Mouse (Mus musculus): ENCODE results near the gene Pik3cg. TPM values are rescaled to one million over a fixed set of nuclear protein-coding genes. Genes with fewer than 3 reads are reported as not detected.

Pik3cg gene
- polyA plus RNA-seq, 1 experiment from 2014 or later = 1.6 TPM

- Histone ChIP-seq H3K4me2 (ENCODE audit: low read length) (no peak overlapping the region), H3K36me3 (ENCODE audit: insufficient read depth, low read length) (no peaks in the 10 kb centered on the region)
- WGBS = 87% methylated on average over 4 of the region's 4 CpGs
Observed at GRCm38 (mm10) chr12:32198025-32198424, 10.4 kb downstream of the Pik3cg start.

GRCm38 (mm10) chr12:32195000-32195399, 13.5 kb downstream of the Pik3cg start:
- H3K9ac ChIP-seq (ENCODE audit: low read depth, low read length) = no peak overlapping the region
- WGBS = 89% methylated on average over 4 of the region's 4 CpGs
- H3K4me1 ChIP-seq (replicated peaks; ENCODE audit: insufficient read depth, low read length) = no peaks in the 10 kb centered on the region
- no peak for TF ChIP-seq CTCF (IDR thresholded peaks at IDR 0.05; ENCODE audit: low read depth)
- no peak overlapping the region for H3K27ac ChIP-seq
- no peak overlapping the region for H3K4me2 ChIP-seq (ENCODE audit: low read length)
- DNase-seq (ENCODE audit: low spot score) = no peak
- no peak for ATAC-seq (replicated peaks; ENCODE audit: low FRiP score, low read depth)
- H3K9me3 ChIP-seq (replicated peaks; ENCODE audit: low read length) = no peaks in the 10 kb centered on the region
- H3K4me3 ChIP-seq (replicated peaks; ENCODE audit: low read depth, low read length) = no peak overlapping the region
- no peaks in the 10 kb centered on the region for H3K36me3 ChIP-seq (ENCODE audit: insufficient read depth, low read length)
- no peaks in the 10 kb centered on the region for H3K27me3 ChIP-seq (ENCODE audit: insufficient read depth, low read length)

More at GRCm38 (mm10) chr12:32198025-32198424, 10.4 kb downstream of the Pik3cg start:
- Histone ChIP-seq H3K4me3 (replicated peaks; ENCODE audit: low read depth, low read length) (no peak overlapping the region), H3K27ac (no peak overlapping the region), H3K9me3 (replicated peaks; ENCODE audit: low read length) (no peaks in the 10 kb centered on the region), H3K4me1 (replicated peaks; ENCODE audit: insufficient read depth, low read length) (no peaks in the 10 kb centered on the region), H3K9ac (ENCODE audit: low read depth, low read length) (no peak overlapping the region), H3K27me3 (ENCODE audit: insufficient read depth, low read length) (no peaks in the 10 kb centered on the region)
- ATAC-seq (replicated peaks; ENCODE audit: low FRiP score, low read depth) (no peak), DNase-seq (ENCODE audit: low spot score) (no peak)
- no peak for TF ChIP-seq CTCF (IDR thresholded peaks at IDR 0.05; ENCODE audit: low read depth)

GRCm38 (mm10) chr12:32194358-32194757, 14.1 kb downstream of the Pik3cg start:
- WGBS = 81% methylated on average over 1 of the region's 1 CpGs
- H3K9ac ChIP-seq (ENCODE audit: low read depth, low read length) = no peak overlapping the region
- no peak overlapping the region for H3K27ac ChIP-seq
- H3K9me3 ChIP-seq (replicated peaks; ENCODE audit: low read length) = no peaks in the 10 kb centered on the region
- no peak for ATAC-seq (replicated peaks; ENCODE audit: low FRiP score, low read depth)
- H3K4me3 ChIP-seq (replicated peaks; ENCODE audit: low read depth, low read length) = no peak overlapping the region
- no peaks in the 10 kb centered on the region for H3K36me3 ChIP-seq (ENCODE audit: insufficient read depth, low read length)
- no peaks in the 10 kb centered on the region for H3K4me1 ChIP-seq (replicated peaks; ENCODE audit: insufficient read depth, low read length)
- no peak overlapping the region for H3K4me2 ChIP-seq (ENCODE audit: low read length)
- TF ChIP-seq CTCF (IDR thresholded peaks at IDR 0.05; ENCODE audit: low read depth) = no peak
- no peaks in the 10 kb centered on the region for H3K27me3 ChIP-seq (ENCODE audit: insufficient read depth, low read length)
- DNase-seq (ENCODE audit: low spot score) = no peak

- ATAC-seq (replicated peaks; ENCODE audit: low FRiP score, low read depth) = no peak
- no peak for TF ChIP-seq CTCF (IDR thresholded peaks at IDR 0.05; ENCODE audit: low read depth)
- no peak for DNase-seq (ENCODE audit: low spot score)
- no peak overlapping the region for H3K9ac ChIP-seq (ENCODE audit: low read depth, low read length)
- no peaks in the 10 kb centered on the region for H3K9me3 ChIP-seq (replicated peaks; ENCODE audit: low read length)
- H3K27me3 ChIP-seq (ENCODE audit: insufficient read depth, low read length) = no peaks in the 10 kb centered on the region
- H3K4me3 ChIP-seq (replicated peaks; ENCODE audit: low read depth, low read length) = no peak overlapping the region
- H3K27ac ChIP-seq = no peak overlapping the region
- no peaks in the 10 kb centered on the region for H3K4me1 ChIP-seq (replicated peaks; ENCODE audit: insufficient read depth, low read length)
- H3K36me3 ChIP-seq (ENCODE audit: insufficient read depth, low read length) = no peaks in the 10 kb centered on the region
- no peak overlapping the region for H3K4me2 ChIP-seq (ENCODE audit: low read length)
- 63% methylated on average over 4 of the region's 4 CpGs for WGBS
Observed at GRCm38 (mm10) chr12:32190927-32191326, 17.5 kb downstream of the Pik3cg start.

GRCm38 (mm10) chr12:32187668-32188236, 20.7 kb downstream of the Pik3cg start:
- no peaks in the 10 kb centered on the region for H3K36me3 ChIP-seq (ENCODE audit: insufficient read depth, low read length)
- H3K4me3 ChIP-seq (replicated peaks; ENCODE audit: low read depth, low read length) = no peak overlapping the region
- H3K4me1 ChIP-seq (replicated peaks; ENCODE audit: insufficient read depth, low read length) = no peaks in the 10 kb centered on the region
- H3K9me3 ChIP-seq (replicated peaks; ENCODE audit: low read length) = no peaks in the 10 kb centered on the region
- H3K4me2 ChIP-seq (ENCODE audit: low read length) = no peak overlapping the region
- no peak for ATAC-seq (replicated peaks; ENCODE audit: low FRiP score, low read depth)
- TF ChIP-seq CTCF (IDR thresholded peaks at IDR 0.05; ENCODE audit: low read depth) = no peak
- WGBS = 48% methylated on average over 5 of the region's 5 CpGs
- no peak overlapping the region for H3K9ac ChIP-seq (ENCODE audit: low read depth, low read length)
- no peak overlapping the region for H3K27ac ChIP-seq
- H3K27me3 ChIP-seq (ENCODE audit: insufficient read depth, low read length) = no peaks in the 10 kb centered on the region
- DNase-seq (ENCODE audit: low spot score) = no peak

DNA sequence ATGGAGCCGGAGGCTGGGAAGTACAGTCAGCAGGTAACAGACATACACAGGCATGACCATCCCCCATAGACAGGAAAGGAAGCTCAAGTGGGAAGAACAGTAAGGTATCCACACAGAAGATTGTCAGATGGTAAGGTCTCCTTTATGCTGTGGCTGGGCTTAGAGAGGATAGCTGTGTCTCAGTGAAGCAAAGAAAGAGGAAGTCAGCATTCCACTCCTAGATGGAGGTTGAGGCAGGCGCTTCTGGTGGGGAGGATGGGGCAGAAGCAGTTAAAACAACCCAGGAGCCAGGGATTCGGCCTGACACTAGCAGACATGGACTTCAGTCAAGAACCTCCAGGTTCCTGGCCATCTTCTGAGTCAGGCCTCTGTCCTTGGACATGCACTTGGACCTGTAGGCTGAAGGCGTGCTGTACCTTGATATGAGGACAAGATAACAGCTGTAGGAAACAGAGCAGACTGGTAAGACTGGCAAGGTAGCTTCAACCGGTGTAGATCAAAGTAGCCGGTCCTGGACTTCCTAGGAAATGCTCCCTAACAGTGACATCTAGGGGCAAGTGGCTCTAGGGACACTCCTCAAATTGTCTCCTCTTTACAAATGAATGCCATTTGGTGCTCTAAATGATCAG, 21.7 kb downstream of the Pik3cg start:
- H3K4me2 ChIP-seq (ENCODE audit: low read length) = no peak overlapping the region
- H3K27me3 ChIP-seq (ENCODE audit: insufficient read depth, low read length) = no peaks in the 10 kb centered on the region
- WGBS = 68% methylated on average over 6 of the region's 6 CpGs
- no peaks in the 10 kb centered on the region for H3K4me1 ChIP-seq (replicated peaks; ENCODE audit: insufficient read depth, low read length)
- ATAC-seq (replicated peaks; ENCODE audit: low FRiP score, low read depth) = no peak
- H3K27ac ChIP-seq = no peak overlapping the region
- H3K9me3 ChIP-seq (replicated peaks; ENCODE audit: low read length) = no peaks in the 10 kb centered on the region
- no peak overlapping the region for H3K9ac ChIP-seq (ENCODE audit: low read depth, low read length)
- no peak for DNase-seq (ENCODE audit: low spot score)
- no peaks in the 10 kb centered on the region for H3K36me3 ChIP-seq (ENCODE audit: insufficient read depth, low read length)
- peak; percentile 17; the same call in 1 of the 2 replicates for TF ChIP-seq CTCF (IDR thresholded peaks at IDR 0.05; ENCODE audit: low read depth)
- no peak overlapping the region for H3K4me3 ChIP-seq (replicated peaks; ENCODE audit: low read depth, low read length)
